Mouse (Mus musculus) lung, postnatal 10 days (tissue): ENCODE measurements around the gene Rnf126.

ENCODE experiments used
- DNase-seq: peaks from one replicate; pipeline ENCODE4 v3.0.0; 2021

Rnf126 gene

GRCm38 (mm10) chr10:79728323-79729249 is 38.2 kb downstream of the Rnf126 start:
- DNase-seq = peak; percentile 46

GRCm38 (mm10) chr10:79726090-79726489 is 40.7 kb downstream of the Rnf126 start:
- DNase-seq = peak; percentile 58

DNA sequence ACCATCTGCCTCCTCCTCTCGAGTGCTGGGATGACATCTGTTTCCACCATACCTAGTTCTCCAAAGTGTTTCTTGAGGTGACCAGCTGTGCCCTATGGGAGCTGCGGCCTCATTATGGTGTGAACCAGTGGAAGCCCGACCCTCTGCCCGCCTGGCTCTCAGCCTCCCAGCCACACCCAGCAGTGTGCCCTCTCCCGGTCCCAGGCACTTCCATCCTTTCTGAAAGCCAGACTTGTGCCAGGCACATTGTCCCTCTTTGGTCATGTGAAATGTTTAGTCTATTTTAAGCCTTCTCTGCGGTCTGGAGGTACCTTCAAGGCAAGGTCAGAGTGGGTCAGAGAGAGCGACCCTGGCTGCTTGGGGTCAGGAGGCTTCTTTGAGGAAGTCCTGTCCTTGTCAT is 43.1 kb downstream of the Rnf126 start:
- no peak for DNase-seq

GRCm38 (mm10) chr10:79723047-79723446 is 43.7 kb downstream of the Rnf126 start:
- no peak for DNase-seq

- DNase-seq = no peak
Observed at GRCm38 (mm10) chr10:79721089-79721488, 45.7 kb downstream of the Rnf126 start.

DNA sequence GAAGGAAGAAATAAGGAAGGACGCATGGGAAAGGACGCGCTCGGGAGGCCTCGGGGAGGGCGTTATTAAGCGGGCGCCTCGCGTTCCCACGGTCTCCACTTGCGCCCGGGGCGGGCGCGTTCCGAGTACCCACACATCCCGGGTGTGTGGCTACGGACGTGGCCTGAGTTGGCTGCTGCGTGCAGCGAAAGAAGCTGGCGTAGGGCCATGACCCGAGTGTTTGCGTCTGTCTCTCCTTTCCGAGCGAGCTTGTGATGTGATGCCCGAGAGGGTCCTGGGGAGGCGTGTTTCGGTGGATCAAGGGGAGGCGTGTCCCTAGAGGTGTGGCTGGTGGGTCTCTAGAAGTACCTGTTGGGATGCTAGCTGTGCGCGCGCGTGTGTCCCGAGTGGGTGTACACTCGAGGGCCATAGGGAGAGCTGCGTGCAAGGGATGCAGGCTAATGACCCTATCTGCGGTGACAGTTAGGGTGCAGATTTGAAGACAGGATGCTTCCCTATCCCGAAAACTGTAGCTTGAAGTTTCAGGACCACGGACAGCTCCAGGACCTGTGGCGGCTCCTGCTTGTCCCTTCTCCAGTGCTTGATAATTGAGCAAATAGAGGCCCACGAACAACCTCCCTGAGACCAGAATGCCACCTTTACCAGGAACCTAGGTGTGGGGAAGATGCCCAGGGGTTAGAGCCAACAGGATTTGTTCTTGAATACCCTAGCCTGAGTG is 49.0 kb downstream of the Rnf126 start:
- DNase-seq = peak; percentile 86

DNA sequence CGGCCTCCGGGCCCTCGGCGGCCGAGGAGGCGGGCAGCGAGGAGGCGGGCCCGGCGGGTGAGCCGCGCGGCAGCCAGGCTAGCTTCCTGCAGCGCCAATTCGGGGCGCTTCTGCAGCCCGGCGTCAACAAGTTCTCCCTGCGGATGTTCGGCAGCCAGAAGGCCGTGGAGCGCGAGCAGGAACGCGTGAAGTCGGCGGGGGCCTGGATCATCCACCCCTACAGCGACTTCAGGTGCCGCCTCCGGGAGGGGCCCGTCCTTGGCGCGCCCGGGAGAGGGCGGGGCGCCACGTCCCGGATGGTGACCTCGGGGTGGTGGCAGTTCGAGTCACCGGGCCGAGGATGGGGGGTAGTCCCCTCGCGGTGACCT is 49.8 kb downstream of the Rnf126 start:
- DNase-seq = no peak

GRCm38 (mm10) chr10:79716254-79716987 is 50.3 kb downstream of the Rnf126 start, which contains the start of gene Hcn2:
Gene Hcn2, plus strand, starts transcription at chr10:79716634.
- DNase-seq = no peak

- no peak for DNase-seq
Observed at GRCm38 (mm10) chr10:79714996-79715395, 51.8 kb downstream of the Rnf126 start.

DNA sequence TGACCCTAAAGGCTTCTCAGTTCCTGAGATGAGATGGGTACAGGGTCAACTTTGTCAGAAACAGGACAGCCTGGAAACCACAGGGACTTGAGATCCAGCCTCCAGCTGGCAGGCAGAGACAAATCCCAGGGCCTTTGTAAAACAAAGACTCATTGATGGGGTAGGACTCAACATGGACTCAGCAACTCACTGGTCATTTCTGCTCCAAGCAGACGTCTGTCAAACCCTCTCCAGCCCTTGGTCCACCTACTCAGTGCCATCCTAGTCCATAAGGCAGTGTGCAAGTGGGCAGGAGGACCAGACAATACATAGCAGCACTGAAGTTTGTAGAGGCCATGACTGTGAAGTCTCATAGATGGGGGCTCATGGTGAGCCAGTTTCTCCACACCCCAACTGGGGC is 53.6 kb downstream of the Rnf126 start:
- no peak for DNase-seq

GRCm38 (mm10) chr10:79712499-79713126 is 54.1 kb downstream of the Rnf126 start:
- DNase-seq = peak; percentile 88

GRCm38 (mm10) chr10:79712029-79712428 is 54.7 kb downstream of the Rnf126 start:
- DNase-seq = no peak

DNA sequence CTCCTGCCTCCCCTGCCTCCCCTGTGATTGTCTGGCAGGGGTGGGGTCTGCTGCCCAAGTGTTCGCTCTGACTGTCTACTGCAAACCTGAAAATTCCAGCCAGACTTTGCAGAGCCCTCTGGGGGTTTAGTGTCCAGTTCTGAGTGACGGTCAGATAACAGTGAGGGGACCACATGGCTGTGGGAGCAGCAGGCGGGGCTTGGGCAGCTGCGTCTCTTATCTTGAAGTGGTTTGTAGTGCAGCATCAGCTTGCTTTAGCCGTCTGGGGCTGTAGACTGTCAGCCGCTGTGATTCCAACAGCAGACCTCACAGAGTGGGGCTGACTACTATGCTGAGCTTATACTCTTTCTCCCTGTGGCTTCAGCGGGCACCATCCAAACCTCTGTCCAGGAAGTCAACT is 57.4 kb downstream of the Rnf126 start:
- no peak for DNase-seq

GRCm38 (mm10) chr10:79708668-79709067 is 58.1 kb downstream of the Rnf126 start:
- DNase-seq = no peak
